Mouse (Mus musculus) ES-CJ7 (cell line): Measurements from ENCODE around the gene Arfip1.

Experiments
- DNase-seq: peaks from one replicate; pipeline ENCODE4 v3.0.0; 2011; ENCODE audit warnings: low read depth, low spot score

Arfip1 gene

GRCm38 (mm10) chr3:84582023-84582912 is at the start of gene Arfip1:
Arfip1 (minus strand) TSS chr3:84582625.
- DNase-seq = peak; percentile 95

GRCm38 (mm10) chr3:84631586-84631985 is 49.2 kb upstream of the Arfip1 start:
- peak; percentile 63 for DNase-seq

- no peak for DNase-seq
These were observed 39.6 kb upstream of the Arfip1 start for GRCm38 (mm10) chr3:84622026-84622425.

- no peak for DNase-seq
These were observed 37.3 kb upstream of the Arfip1 start for GRCm38 (mm10) chr3:84619725-84620124.

GRCm38 (mm10) chr3:84619056-84619455 is 36.6 kb upstream of the Arfip1 start:
- DNase-seq = no peak

- no peak for DNase-seq
These were observed 36.2 kb upstream of the Arfip1 start for GRCm38 (mm10) chr3:84618627-84619026.

GRCm38 (mm10) chr3:84615856-84616225 is 33.4 kb upstream of the Arfip1 start:
- no peak for DNase-seq

GRCm38 (mm10) chr3:84615050-84615855 is 32.8 kb upstream of the Arfip1 start:
- DNase-seq = peak; percentile 60

- peak; percentile 41 for DNase-seq
These were observed 27.8 kb upstream of the Arfip1 start for GRCm38 (mm10) chr3:84610183-84610710.

GRCm38 (mm10) chr3:84603212-84603611 is 20.8 kb upstream of the Arfip1 start:
- DNase-seq = no peak

- no peak for DNase-seq
These were observed 20.3 kb upstream of the Arfip1 start for GRCm38 (mm10) chr3:84602759-84603158.

- no peak for DNase-seq
These were observed 19.6 kb upstream of the Arfip1 start for GRCm38 (mm10) chr3:84601870-84602495.

GRCm38 (mm10) chr3:84598756-84599155 is 16.3 kb upstream of the Arfip1 start:
- no peak for DNase-seq

GRCm38 (mm10) chr3:84597996-84598734 is 15.7 kb upstream of the Arfip1 start:
- DNase-seq = no peak

- DNase-seq = no peak
These were observed 13.3 kb upstream of the Arfip1 start for GRCm38 (mm10) chr3:84595677-84596234.

- DNase-seq = peak; percentile 42
These were observed 12.7 kb upstream of the Arfip1 start for GRCm38 (mm10) chr3:84594894-84595676.

GRCm38 (mm10) chr3:84593274-84593673 is 10.8 kb upstream of the Arfip1 start, which contains the start of gene Tigd4:
Tigd4 (plus strand) TSS chr3:84593574.
- no peak for DNase-seq

GRCm38 (mm10) chr3:84586736-84587135 is 4.3 kb upstream of the Arfip1 start:
- DNase-seq = no peak

- no peak for DNase-seq
These were observed 470 bp upstream of the Arfip1 start for GRCm38 (mm10) chr3:84582913-84583276.

- DNase-seq = no peak
These were observed 766 bp downstream of the Arfip1 start for GRCm38 (mm10) chr3:84581696-84582022.
